Mouse (Mus musculus) adrenal gland, postnatal 14 days (tissue): ENCODE data around the gene Sbno2. TPM values are rescaled to one million over a fixed set of nuclear protein-coding genes. Genes with fewer than 3 reads are reported as not detected.

Experiments used
- DNase-seq: peaks from one replicate; pipeline ENCODE4 v3.0.0; 2021; ENCODE audit warnings: mixed read lengths
- total RNA-seq: library from RNA; stranded (reverse); gene quantifications from 2 replicates; pipeline ENCODE4 v1.2.3, GENCODE M21; 2021

Gene Sbno2
- total RNA-seq, 1 experiment from 2014 or later = 52.9 TPM

DNA sequence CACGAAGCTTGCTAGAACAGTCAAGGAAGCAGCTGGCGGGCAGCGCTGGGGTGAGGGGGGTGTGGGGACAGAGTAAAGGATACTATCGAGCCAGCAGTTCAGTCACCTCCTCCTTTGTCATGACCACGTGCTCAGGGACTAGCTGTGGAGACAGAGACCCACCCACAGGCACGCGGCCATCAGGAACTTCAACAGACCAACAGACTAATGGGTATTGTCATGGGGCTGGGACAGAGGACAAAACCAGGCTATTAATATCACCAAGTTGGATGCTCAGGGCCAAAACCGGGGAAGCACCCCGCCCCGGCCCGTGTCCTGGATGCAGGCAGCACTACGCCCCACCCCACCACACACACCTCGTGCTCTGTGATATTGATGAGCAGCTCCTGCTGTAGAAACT lies 68.5 kb downstream of the Sbno2 start:
- no peak for DNase-seq

DNA sequence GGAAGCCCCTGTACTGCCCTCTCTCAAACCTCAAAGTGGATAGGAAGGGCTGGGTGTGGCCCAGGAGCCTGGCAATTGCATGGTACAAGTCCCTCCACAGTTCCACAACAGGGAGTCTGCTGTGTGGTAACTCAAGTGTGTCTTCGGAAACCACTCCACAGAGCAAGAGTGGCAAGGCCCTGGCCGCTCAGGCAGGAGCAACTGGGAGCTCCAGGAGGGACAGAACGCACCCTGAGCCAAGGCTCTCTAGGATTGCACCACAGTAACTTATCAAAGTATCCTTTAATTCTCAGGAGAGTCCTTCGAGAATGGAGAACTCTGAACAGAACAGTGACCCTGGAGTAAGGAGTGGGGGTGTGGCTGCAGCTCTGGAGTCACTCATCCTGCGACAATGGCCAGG lies 69.7 kb downstream of the Sbno2 start:
- no peak for DNase-seq

DNA sequence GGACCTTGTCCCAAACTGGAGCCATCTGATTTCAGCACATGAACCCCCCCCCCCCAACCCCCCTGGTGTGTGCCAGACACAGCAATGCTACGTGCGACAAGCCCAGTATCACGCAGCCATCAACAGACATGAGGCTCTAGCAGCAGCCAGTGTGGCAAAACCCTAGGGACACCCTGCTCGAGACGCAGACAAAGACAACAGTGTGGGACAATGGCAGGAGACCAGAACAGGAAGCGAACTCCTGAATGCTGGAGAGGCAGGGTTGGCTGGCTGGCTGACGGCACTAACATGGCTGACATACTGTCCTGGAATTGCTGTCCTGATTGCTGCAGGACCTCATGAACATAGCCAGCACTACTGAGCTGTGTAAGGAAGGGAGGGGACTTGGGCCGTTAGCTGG lies 70.2 kb downstream of the Sbno2 start:
- DNase-seq = no peak

- peak; percentile 77 for DNase-seq
Observed at GRCm38 (mm10) chr10:80033511-80034391, 71.6 kb downstream of the Sbno2 start.

GRCm38 (mm10) chr10:80032799-80033480 lies 72.4 kb downstream of the Sbno2 start:
- peak; percentile 88 for DNase-seq

GRCm38 (mm10) chr10:80030736-80031135 lies 74.6 kb downstream of the Sbno2 start:
- no peak for DNase-seq

DNA sequence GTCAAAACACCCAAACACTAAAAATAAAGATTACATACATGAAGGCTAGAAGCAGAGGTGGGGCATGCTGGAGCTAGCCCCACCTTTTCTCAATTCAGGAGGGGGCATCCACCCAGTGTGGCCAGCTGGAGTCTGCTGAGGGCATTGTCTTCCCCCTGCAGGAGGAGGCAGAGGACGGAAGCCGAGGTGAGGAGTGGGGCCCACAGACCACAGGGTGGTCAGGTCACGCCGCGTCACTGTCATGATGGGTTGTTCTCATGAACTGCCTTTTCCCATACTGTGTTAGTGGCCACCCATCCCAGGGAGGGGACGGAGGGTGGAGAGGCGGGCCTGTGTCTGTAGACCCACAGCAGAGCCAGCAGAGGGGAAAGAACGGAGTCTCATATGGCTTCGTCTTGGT lies 75.2 kb downstream of the Sbno2 start:
- no peak for DNase-seq

DNA sequence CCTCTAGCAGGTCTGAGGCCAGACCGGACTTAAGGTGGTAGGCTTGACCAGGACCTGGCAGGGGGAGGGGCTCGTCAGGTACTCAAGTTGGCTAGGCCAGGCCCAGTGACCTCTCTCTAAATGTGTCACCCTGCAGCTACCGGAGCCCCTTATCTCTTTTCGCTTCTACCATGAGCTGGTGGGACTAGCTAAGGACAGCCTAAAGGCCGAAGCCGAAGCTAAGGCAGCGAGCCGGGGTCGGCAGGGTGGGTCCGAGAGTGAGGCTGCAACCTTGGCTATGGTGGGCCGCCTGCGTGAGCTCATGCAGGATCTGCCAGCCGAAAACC lies 76.9 kb downstream of the Sbno2 start:
- no peak for DNase-seq

- DNase-seq = no peak
Observed at GRCm38 (mm10) chr10:80027681-80028520, 77.5 kb downstream of the Sbno2 start.

DNA sequence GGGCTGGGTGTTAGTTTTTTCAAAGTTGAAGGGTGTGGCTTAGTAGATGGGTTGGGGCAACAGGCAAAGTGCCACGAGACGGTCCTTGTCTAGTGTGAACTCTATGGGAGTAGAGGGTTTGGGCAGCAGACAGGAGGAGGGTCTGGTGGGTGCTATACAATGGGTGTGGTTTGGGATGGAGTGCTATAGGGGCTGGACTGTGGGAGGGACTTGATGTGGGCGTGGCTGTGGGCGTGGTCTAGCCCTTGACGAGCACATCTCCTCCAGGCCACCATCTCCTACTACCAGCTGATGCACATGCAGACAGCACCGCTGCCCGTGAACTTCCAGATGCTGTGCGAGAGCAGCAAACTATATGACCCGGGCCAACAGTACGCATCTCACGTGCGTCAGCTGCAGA lies 79.5 kb downstream of the Sbno2 start:
- DNase-seq = peak; percentile 47

DNA sequence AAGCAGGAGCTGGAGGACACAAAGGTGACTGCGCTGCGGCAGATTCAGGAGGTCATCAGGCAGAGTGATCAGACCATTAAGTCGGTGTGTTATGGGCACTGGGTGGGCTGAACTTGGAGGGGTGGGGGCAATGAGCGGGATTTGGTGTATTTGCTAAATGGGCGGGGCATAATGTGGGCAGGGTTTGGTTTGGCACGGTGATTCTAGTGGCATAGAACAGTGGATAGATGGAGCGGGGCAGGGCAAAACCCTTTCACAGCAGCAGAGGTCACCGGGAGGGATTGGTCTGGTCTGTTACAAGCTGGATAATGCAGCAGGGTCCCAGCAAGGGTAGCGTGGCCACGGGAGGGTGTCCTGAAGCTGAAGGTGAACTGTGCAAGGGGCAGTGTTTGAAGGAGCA lies 79.9 kb downstream of the Sbno2 start:
- no peak for DNase-seq

GRCm38 (mm10) chr10:80025044-80025347 lies 80.4 kb downstream of the Sbno2 start:
- no peak for DNase-seq

DNA sequence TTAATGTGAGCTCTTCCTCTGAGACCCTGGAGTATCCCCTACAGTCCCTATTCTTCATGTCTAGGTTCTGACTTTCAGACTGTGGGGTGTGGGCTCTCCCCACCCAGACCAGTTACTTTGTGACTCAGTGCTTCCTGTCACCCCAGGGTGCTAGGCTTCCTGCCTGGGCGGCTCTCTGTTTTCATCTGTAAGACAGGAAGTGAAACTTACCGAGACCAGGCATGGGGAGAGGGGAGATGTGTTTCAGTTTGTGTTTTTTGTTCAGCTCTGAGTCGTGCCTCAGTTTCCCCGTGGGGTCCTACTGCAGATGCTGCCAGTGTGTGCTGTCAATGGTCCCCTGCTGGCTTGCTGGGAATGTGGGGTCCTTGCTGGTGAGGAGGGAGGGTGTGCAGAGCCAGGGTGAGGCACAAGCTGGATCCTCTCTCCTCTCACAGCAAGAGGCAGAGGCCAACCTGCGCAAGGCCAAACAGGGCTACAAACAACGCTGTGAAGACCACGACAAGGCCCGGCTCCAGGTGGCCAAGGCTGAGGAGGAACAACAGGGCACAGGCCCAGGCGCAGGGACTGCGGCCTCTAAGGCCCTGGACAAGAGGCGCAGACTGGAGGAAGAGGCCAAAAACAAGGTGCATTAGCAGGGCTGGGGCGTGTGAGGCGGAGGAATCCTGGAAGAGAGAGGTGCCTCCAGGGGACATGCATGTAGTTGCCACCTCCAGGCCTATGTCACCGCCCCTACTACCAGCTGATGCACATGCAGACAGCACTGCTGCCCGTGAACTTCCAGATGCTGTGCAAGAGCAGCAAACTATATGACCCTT lies 80.9 kb downstream of the Sbno2 start:
- DNase-seq = no peak

DNA sequence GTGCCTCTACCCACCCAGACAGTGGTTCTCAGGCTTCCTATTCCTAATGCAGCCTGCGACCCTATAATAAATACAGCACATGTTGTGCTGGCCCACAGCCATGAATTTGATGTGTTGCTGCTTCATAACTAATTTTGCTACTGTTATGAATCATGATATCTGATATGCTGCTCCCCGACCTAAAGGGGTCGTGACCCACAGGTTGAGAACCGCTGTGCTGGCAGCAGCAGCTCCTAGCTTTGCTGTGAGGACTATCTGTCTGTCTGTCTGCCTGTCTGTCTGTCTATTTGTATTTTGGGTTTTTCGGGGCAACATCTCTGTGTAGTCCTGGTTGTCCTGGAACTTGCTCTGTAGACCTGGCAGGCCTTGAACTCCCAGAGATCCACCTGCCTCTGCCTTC lies 81.6 kb downstream of the Sbno2 start:
- no peak for DNase-seq

GRCm38 (mm10) chr10:80022806-80023205 lies 82.6 kb downstream of the Sbno2 start:
- DNase-seq = no peak

DNA sequence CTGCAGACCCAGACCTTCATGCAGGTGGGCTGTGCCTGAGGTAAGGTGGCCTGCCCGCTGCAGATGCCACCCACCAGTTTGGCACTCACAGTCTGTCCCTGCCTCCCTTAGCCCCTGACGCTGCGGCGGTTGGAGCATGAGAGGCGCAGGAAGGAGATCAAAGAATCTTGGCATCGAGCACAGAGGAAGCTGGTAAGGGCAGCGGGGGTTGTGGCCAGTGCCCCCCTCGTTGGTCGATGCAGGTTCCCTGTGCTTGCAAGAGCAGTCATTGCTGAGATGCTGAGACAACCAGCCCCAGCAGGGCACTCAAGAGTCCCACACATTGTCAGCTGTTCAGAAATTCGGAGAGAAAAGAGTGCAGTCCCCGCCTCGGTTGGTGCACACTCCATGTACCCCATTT lies 83.2 kb downstream of the Sbno2 start:
- no peak for DNase-seq

DNA sequence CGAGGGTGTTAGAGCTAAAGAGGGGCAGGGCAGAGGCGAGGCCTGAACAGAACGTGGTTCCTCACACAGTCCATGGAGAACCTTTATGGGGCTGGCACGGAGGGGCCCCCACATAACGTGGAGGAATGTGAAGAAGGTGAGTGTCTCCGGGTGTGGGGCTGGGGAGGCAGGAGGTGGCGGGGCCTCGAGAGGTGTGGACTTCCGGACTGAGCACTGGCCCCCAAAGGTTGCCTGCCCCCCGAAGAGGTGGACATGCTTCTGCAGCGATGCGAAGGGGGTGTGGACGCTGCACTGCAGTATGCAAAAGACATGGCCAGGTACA lies 84.1 kb downstream of the Sbno2 start:
- DNase-seq = no peak

DNA sequence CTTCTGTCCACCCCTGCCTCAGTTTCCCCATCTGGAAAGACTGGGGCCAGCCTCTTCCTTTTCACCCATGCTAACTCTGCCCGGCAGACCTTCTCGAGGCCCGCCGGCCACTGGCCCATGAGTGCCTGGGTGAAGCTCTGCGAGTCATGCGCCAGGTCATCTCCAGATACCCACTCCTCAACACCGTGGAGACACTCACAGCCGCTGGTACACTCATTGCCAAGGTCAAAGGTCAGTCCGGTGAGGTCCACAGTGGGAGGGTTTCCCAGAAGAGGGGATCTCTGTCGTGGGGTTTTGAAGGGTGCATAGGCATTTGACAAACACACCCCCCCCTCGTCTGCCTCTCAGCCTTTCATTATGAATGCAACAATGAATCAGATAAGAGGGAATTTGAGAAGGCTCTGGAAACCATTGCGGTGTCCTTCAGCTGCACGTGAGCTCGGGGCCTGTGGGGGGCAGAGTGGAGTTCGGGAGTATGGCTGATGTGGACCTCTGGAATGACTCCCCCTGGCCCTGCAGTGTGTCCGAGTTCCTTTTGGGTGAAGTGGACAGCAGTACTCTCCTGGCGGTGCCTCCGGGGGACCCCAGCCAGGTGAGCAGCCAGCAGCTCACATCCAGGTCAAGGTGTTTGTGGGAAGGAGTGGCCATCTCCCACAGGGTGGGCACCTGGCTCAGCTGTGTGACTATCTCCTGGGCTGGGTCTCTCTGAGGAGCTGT lies 84.6 kb downstream of the Sbno2 start:
- no peak for DNase-seq

- no peak for DNase-seq
Observed at GRCm38 (mm10) chr10:80020191-80020590, 85.2 kb downstream of the Sbno2 start.

- no peak for DNase-seq
Observed at GRCm38 (mm10) chr10:80019471-80020131, 85.8 kb downstream of the Sbno2 start.

GRCm38 (mm10) chr10:80018739-80019297 lies 86.6 kb downstream of the Sbno2 start:
- DNase-seq = peak; percentile 41
